Mouse (Mus musculus) neutrophil, adult 5-6 weeks (primary cell): ENCODE measurements around the gene Klhl23. TPM values are rescaled to one million over a fixed set of nuclear protein-coding genes. Genes with fewer than 3 reads are reported as not detected.

Experiments
- ATAC-seq: fragments of 151-379, 151-347 bp; 2 replicates; pipeline ENCODE4 v1.8.0; 2017; ENCODE audit warnings: mild to moderate bottlenecking, moderate TSS enrichment; ENCODE audit not compliant: insufficient number of reproducible peaks, poor library complexity, low FRiP score, severe bottlenecking; ENCODE audit errors: extremely low read depth
- total RNA-seq: library from RNA; stranded (forward); fragments of 200-1000 nt; gene quantifications from 2 replicates; pipeline ENCODE4 v1.2.3, GENCODE M21; 2017

Gene Klhl23
- total RNA-seq, 1 experiment from 2014 or later, result not detected

- ATAC-seq, result peak; percentile 96
Measured at GRCm38 (mm10) chr2:69885451-69886305, 63.9 kb downstream of the Klhl23 start, which contains the start of gene Mettl5. TSS of gene Mettl5 (minus strand) at chr2:69885615.

Other genes starting within 250 kb of the Klhl23 start
- gene Lrp2, start 235.9 kb upstream of the Klhl23 start, total RNA-seq, result not detected in 2 replicates
- gene Bbs5, start 174.8 kb upstream of the Klhl23 start, total RNA-seq, result not detected in 2 replicates
- gene Klhl41, start 151.8 kb upstream of the Klhl23 start, total RNA-seq, result not detected in 2 replicates
- 11.9 and 13.6 TPM in 2 replicates for gene Fastkd1, start 108.4 kb upstream of the Klhl23 start, total RNA-seq
- 81.8 and 105 TPM in 2 replicates for gene Ppig, start 99.4 kb upstream of the Klhl23 start, total RNA-seq
- 2.1 and 2.8 TPM in 2 replicates for gene Ccdc173, start 32.4 kb upstream of the Klhl23 start, total RNA-seq
- 43.6 and 44.2 TPM in 2 replicates for gene Phospho2, start 32.3 kb upstream of the Klhl23 start, total RNA-seq
- 231 and 278 TPM in 2 replicates for gene Ssb, start 39.6 kb downstream of the Klhl23 start, total RNA-seq
- 16.7 and 20.6 TPM in 2 replicates for gene Mettl5, start 63.7 kb downstream of the Klhl23 start, total RNA-seq
- 99.2 and 101 TPM in 2 replicates for gene Ubr3, start 75.3 kb downstream of the Klhl23 start, total RNA-seq
- 0.49 and 0.93 TPM in 2 replicates for gene Myo3b, start 217.2 kb downstream of the Klhl23 start, total RNA-seq